Mouse (Mus musculus) cerebellum, postnatal 14 days (tissue): ENCODE results near the gene Olfr1141.

Experiments used
- DNase-seq, 2 experiments: peaks; one replicate each; pipeline ENCODE4 v3.0.0; 2021; ENCODE audit warnings: mixed read lengths in 2 of 2

The Olfr1141 gene

GRCm38 (mm10) chr2:87753891-87754290 is at the start of gene Olfr1141:
Olfr1141 (minus strand) TSS chr2:87753991.
- DNase-seq = no peak

GRCm38 (mm10) chr2:87800292-87800691 is 46.5 kb upstream of the Olfr1141 start, which contains the start of gene Olfr1143:
Olfr1143 (plus strand) TSS chr2:87800592.
- DNase-seq = no peak

GRCm38 (mm10) chr2:87779183-87779582 is 25.4 kb upstream of the Olfr1141 start, which contains the start of gene Olfr152:
Olfr152 (plus strand) TSS chr2:87779483.
- no peak for DNase-seq

DNA sequence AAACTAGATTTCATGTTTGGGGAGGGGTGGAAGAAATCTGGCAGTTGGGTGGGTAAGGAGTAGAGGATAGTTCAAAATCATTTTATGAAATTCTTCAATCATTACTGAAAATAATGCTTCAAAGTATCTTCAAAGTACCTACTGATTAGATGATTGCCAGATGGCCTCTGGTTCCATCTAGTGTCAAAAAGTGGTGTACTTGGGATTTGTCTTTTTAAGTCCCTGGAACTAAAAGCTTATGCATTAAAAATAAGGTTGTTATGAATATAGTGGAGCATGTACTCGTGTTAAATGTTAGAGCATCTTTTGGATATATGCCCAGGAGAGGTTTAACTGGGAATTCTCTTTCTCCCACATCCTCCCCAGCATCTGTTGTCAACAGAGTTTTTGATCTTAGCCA is 22.4 kb upstream of the Olfr1141 start:
- DNase-seq = peak; percentile 1 to 2

DNA sequence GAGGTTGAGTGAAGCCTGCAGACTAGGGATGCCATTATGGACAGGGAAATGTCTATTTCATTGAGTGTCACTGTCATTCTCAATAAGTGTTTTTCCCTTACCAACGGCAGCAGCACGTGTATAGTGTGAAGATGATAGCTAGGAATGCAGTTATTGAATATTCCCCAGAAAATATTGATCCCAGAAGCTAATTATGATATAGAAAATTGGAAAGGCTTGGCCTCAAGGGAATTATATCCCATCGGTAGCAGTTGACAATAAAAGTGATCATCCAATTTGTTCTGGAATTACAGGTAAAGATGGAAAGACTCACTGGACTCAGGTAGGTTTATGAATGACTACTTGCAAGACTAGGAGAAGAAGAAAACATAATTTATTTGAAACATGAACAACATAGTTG is 10.3 kb downstream of the Olfr1141 start, which contains the start of gene Olfr1140:
Gene Olfr1140, plus strand, starts transcription at position 301 of the 400 bp plus-strand sequence.
- no peak for DNase-seq

GRCm38 (mm10) chr2:87739878-87740277 is 13.9 kb downstream of the Olfr1141 start, which contains the start of gene Olfr1138:
Olfr1138 (minus strand) TSS chr2:87739978.
- DNase-seq = no peak

DNA sequence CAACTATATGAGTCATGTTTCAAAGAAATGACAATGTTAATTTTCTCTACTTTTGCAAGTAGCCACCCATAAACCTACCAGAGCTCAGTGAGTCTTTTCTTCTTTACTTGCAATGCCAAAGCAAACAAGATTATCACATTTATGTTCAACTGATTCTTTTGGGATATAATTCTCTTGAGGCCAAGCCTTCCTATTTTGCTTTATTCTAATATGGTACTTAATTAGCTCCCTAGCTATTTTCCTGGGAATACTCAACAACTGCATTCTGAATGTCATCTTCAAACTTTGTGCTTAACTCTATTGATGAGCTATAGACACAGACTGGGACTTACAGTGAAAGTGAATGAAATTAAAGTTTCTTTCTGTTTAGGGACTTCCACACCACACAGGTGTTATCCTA is 40.7 kb downstream of the Olfr1141 start, which contains the start of gene Olfr1137:
Gene Olfr1137, minus strand, starts transcription at position 101 of the 400 bp plus-strand sequence.
- no peak for DNase-seq
